Mouse (Mus musculus) activated CD4-positive, CD25-positive, alpha-beta regulatory T cell, adult 4 months (primary cell): ENCODE data around the gene Cldn12. TPM values are rescaled to one million over a fixed set of nuclear protein-coding genes. Genes with fewer than 3 reads are reported as not detected.

Experiments used
- ATAC-seq: one replicate; pipeline ENCODE4 v1.8.0; 2017
- polyA plus RNA-seq, 2 experiments: library from polyadenylated mRNA; unstranded; fragments of 100-300 nt; shearing (Covaris generic); gene quantifications; one replicate each; pipeline ENCODE4 v1.2.1; 2017

Gene Cldn12
- polyA plus RNA-seq, 2 experiments from 2014 or later, result 2.7 to 4.5 TPM

DNA sequence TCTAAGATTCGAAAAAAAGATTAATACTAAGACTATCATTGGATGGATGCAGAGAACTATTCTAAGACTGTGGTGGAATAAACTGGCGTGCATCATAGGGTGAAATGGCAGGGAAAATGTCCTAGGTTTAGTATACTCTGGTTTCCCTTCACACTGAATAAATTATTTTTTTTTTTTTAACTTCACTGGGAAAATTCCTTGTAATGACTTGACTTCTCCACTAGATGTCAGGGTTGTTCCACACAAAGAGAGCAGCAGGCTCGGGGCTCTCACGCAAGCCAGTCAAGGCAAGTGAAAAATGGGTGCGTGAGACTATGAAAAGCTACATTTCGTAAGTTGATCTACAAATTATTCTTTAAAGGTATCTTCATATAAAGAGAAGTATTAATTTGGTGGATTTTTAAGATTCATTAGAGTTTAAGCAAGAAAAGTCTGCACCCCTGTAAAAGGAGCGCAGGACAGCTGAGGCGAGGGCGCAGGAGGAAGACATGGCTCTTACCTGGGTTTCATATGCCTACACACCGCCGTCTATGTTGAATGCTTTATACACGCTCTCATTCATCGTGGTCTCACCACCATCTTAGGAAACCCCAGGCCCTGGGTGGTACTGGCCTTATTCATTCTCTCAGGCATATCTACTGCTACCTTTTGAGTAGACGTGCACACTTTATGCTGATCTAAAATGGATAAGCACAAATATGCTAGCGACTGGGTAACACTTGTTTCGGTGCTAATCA, 20.3 kb downstream of the Cldn12 start:
- ATAC-seq, result peak; percentile 47

DNA sequence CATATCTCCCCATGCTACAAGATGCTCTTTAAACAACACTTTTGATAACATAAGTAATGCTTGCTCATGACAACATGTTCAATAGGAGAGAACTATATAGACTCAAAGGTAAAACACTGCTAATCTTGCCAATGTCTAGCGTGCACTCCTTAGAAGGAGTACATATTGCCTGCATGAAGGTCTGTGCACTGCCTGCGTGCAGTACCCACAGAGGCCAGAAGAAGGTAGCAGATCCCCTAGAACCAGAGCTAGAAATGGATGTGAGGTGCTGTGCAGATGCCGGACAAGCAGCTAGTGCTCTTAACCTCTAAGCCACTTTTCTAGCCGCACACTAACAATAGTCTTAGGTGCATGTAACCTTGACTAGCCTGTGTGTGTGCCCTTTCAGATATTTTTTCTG, 22.6 kb downstream of the Cldn12 start:
- ATAC-seq, result no peak

DNA sequence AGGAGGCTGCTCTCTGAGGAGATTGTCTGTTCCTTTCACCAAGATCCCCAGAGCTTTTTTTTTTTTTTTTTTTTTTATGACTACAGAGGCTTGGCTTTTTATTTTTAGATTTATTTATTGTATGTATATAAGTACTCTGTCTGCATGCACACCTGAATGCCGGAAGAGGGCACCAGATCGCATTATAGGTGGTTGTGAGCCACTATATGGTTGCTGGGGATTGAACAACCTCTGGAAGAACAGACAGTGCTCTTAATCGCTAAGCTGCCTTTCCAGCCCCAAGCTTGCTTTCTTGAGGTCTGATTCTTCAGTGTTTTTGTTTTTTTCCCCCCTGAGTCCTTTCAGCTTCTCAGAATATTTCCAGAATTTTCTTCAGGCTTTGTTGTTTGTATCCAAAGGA, 28.7 kb downstream of the Cldn12 start:
- ATAC-seq, result no peak

DNA sequence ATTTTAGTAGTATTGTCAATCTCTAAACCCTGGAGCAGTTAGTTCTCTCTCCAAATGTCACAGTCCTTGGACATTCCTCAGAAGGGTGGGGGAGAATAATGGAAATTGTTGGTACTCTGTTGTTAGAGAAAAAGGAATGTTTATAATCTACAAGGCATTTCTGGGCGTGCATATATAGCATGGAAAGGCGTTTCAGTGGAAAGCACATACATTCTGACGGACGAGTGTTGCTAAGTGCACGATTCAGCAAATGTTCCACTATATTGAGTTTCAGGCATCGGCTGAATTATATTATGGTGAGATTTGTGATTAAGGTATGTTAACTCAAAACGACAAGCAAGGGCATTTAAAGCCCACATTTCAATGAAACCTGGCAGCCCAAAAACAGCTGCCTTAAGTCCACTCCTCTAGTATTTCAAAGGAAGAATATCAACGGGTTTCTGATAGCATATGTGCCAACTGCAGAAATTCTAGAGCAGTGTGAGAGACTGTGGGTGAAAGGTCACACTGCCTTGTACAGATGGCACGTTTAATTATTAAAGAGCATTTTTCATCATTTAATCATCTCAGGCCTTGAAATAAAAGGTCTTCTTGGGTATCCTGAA, 31.4 kb downstream of the Cldn12 start:
- ATAC-seq, result no peak

DNA sequence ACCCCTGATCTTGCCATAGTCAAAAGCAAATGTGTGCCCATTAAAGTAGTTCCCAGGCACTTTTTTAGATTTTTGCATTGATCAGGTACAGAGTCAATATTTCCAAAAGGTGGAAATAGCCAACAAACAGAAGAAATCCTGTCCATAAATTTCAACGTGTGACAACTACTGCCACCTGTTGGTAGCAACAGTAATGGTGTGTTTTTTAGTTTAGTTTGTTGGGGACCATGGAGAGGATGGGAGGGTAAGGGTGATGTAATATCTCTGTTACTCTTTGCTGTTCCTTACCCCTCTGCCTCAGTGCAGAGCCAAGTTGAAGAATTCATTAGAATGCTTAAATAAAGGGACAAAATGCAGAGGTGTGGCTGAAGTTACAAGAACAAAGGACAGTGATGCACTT, 33.1 kb downstream of the Cldn12 start:
- ATAC-seq, result no peak

DNA sequence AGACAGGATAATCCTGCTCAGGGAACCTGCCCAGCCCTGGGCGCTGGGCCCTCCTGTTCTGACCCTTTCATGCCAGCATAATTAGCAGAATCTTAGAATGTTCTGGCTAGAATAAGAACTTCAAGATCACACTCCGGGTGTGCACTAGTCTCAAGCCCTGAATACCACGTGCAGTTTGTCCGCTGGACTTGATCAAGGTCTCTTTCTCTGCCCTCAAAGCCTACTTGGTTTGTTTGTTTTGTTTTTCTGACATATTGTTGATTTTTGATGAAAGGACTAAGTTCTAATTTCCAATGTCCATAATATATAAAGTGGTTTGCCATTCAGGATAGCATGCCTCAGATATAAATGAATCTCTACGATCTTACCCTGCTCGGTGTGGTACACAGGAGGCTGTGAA, 35.7 kb downstream of the Cldn12 start, which contains the start of gene 1700015F17Rik:
Gene 1700015F17Rik, minus strand, starts transcription at position 101 of the 400 bp plus-strand sequence.
- ATAC-seq, result no peak

DNA sequence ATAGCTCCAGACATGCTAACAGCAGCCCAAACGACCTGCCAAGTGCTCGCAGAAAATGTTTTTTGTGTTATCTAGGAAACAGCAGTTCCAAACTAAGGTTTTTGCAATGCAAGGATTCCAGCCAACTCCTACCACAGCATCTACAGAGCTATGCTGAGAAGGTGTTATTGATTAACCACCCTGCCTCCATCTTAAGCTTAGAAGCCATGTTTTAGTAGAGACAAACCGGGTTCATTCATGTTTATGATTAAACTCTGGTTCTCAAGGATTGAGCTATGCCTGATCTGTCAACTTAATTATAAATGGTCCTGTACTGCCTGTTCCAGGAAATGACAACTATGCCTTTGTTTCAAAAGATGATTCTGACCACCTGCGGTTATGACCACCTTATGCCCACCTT, 38.6 kb downstream of the Cldn12 start:
- ATAC-seq, result no peak

DNA sequence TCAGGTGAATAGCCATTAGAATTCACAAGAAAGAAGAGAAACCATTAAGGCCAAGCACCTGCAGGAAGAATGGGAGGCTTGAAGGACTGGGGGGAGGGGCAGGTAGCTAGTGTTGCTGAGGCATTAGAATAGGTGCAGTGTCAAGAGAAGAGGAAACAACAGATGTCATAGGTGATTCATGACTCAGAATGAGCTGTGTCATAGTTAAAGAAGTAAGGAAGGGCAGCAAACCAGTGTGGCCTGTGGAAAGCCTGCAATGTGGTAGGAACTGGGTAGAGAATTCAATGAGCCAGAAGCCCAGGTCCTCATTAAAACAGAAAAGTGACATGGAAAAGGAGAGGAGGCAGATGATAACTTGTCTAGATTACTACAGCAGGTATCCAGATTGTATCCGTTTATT, 49.5 kb downstream of the Cldn12 start:
- ATAC-seq, result no peak

Other genes with a start within 250 kb of the Cldn12 start
- gene Cdk14, start 94.6 kb downstream of the Cldn12 start, polyA plus RNA-seq, result under 1 TPM in 1 of 2 experiments, not detected in 1; 0.60 TPM
- under 1 TPM in 1 of 2 experiments, not detected in 1; 0.77 TPM for gene 1700015F17Rik, start 35.8 kb downstream of the Cldn12 start, polyA plus RNA-seq
- 10 to 100 TPM; 14.6 to 17.4 TPM for gene Gtpbp10, start 44.6 kb upstream of the Cldn12 start, polyA plus RNA-seq
- gene Gm8773, start 58.8 kb upstream of the Cldn12 start, polyA plus RNA-seq, result not detected
- gene Cfap69, start 149.3 kb upstream of the Cldn12 start, polyA plus RNA-seq, result not detected
- under 1 TPM in 1 of 2 experiments, not detected in 1; 0.03 TPM for gene Steap2, start 179.6 kb upstream of the Cldn12 start, polyA plus RNA-seq
- not detected for gene Steap1, start 234.4 kb upstream of the Cldn12 start, polyA plus RNA-seq